Mouse (Mus musculus) stomach, postnatal 0 days (tissue): Measurements from ENCODE around the gene Fam198b.

ENCODE experiments used
- CTCF ChIP-seq: IDR thresholded peaks from 2 replicates; pipeline ENCODE4 v1.5.1; 2016; ENCODE audit warnings: antibody characterized with exemption, low read depth, mild to moderate bottlenecking, moderate library complexity
- EP300 ChIP-seq: optimal IDR thresholded peaks from 2 replicates; pipeline ENCODE3; 2016; ENCODE audit warnings: antibody characterized with exemption

DNA sequence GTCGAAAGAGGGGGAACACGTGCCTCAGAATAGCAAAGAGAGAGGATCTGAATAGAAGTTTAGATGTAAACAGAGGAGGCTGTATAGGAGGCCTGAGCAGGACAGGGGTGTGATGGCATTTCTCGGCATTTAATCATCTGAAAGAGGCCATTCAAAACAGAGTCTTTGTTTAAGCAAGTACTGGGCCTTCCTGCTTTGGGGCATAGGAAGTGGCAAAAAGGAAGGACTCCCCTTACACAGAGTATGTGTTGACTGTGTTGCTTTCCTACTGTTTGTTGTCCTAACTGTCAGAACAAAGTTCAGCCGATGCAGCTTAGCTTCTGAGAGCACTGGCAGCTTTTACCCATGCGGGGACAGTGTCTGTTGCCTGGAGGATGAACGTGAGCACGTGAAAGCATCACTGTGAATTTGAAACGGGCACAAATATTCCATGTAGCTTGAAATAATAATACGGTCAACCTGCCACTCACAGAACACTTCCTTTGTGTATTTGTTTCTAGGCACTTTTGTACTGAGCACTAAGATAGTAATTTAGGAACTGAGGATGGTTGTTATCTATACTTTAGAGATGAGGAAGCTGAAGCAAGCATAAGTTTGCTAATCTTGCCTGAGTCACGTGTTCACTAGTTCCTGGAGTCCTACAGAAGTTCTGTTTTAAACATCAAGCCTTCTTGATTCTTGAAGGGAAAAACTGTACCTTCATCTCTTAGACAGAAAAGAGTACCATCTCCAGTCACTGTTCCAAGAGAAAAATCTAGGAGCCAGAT is 26.2 kb downstream of the Fam198b start:
- TF ChIP-seq CTCF (no peak), EP300 (no peak)
